Comparison of ENCODE assay signal across 9 mouse cellular contexts in the genomic region with DNA sequence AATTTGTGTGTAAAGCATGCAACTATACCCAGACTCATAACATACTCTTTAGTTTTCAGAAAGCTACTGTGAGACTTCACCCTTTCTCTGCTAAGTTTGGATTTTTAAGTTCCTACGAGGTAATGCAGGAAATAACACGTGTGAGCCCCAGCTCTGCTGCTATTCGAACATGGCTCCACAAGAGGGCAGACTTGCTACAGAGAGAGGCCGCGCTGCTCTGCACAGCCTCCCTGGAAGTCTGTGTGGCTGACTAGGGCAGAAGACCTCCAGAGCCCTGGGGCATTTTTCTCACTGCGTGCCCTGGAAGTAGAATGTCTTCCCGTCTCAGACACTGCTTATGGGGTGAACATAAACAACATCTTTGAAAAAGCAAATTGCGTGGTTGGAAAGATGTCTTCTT.
DNase-seq lines count a peak whose midpoint lies in the region; ATAC-seq and TF ChIP-seq lines count a peak whose summit lies in the region.
"Had no signal": no experiment of that assay in that cellular context is flagged by ENCODE, and none has a peak within 500 bp of the region (broad histone marks: within the 10 kb centered on the region; RNA-seq: fewer than 3 reads in every experiment).

No protein-coding gene starts in this region.

- H3K4me1 ChIP-seq in embryonic facial prominence, embryonic 10.5 days, result no peaks in the 10 kb centered on the region
- H3K4me1 ChIP-seq in hindbrain, embryonic 14.5 days (replicated peaks; ENCODE audit: control insufficient read depth, insufficient read depth, low read length), result peaks cover 4% of the 10 kb centered on the region; the same call in 1 of the 2 replicates
- H3K4me1 ChIP-seq in midbrain, embryonic 10.5 days, result peaks cover 7% of the 10 kb centered on the region; the same call in 1 of the 2 replicates
- H3K4me1 ChIP-seq: liver, embryonic 15.5 days had no signal

- 9% methylated on average over 8 of the region's 8 CpGs for WGBS in embryonic facial prominence, embryonic 10.5 days
- 13% methylated on average over 8 of the region's 8 CpGs for WGBS in hindbrain, embryonic 14.5 days
- WGBS in midbrain, embryonic 10.5 days, result 15% methylated on average over 8 of the region's 8 CpGs

- peak; percentile 33 for DNase-seq in gastrocnemius, adult 2 months
- no peak for DNase-seq in gastrocnemius, adult 8-10 months (ENCODE audit: low spot score in 2 of 2)
- peak; percentile 35 for DNase-seq in adrenal gland, postnatal 25 days
- DNase-seq in embryonic facial prominence, embryonic 10.5 days (ENCODE audit: low spot score), result peak; percentile 79
- peak; percentile 84 for DNase-seq in hindbrain, embryonic 14.5 days (ENCODE audit: low spot score)
- peak; percentile 40 to 64 for DNase-seq in layer of hippocampus, postnatal 25 days (ENCODE audit: extremely low spot score in 1 of 2, low spot score in 1 of 2)
- DNase-seq in midbrain, embryonic 10.5 days (ENCODE audit: low spot score), result peak; percentile 68
- DNase-seq in splenic B cell, adult 2 months (ENCODE audit: low read depth, low spot score), result peak; percentile 25

- intact Hi-C loops in gastrocnemius, adult 2 months (cut with DNase I), result no loop called here

- H3K4me2 ChIP-seq in hindbrain, embryonic 14.5 days (replicated peaks), result no peak overlapping the region
- H3K4me2 ChIP-seq: liver, embryonic 15.5 days had no signal

- TF ChIP-seq CTCF in gastrocnemius, adult 2 months (IDR thresholded peaks at IDR 0.05), result peak; percentile 70

- no peaks in the 10 kb centered on the region for H3K27me3 ChIP-seq in embryonic facial prominence, embryonic 10.5 days (replicated peaks; ENCODE audit: low read depth, poor library complexity, severe bottlenecking)
- no peaks in the 10 kb centered on the region for H3K27me3 ChIP-seq in hindbrain, embryonic 14.5 days (ENCODE audit: control insufficient read depth, insufficient read depth, low read length)
- H3K27me3 ChIP-seq in midbrain, embryonic 10.5 days (ENCODE audit: low read depth, poor library complexity, severe bottlenecking), result no peaks in the 10 kb centered on the region
- no peaks in the 10 kb centered on the region for H3K27me3 ChIP-seq in splenic B cell, adult 2 months (ENCODE audit: control insufficient read depth, insufficient read depth, low read length, poor library complexity, severe bottlenecking)
- H3K27me3 ChIP-seq: liver, embryonic 15.5 days had no signal

- H3K36me3 ChIP-seq in embryonic facial prominence, embryonic 10.5 days (replicated peaks), result no peaks in the 10 kb centered on the region
- H3K36me3 ChIP-seq in hindbrain, embryonic 14.5 days (replicated peaks; ENCODE audit: control insufficient read depth, insufficient read depth), result no peaks in the 10 kb centered on the region
- no peaks in the 10 kb centered on the region for H3K36me3 ChIP-seq in midbrain, embryonic 10.5 days
- no peaks in the 10 kb centered on the region for H3K36me3 ChIP-seq in splenic B cell, adult 2 months (ENCODE audit: control insufficient read depth, insufficient read depth, low read length, poor library complexity, severe bottlenecking)
- H3K36me3 ChIP-seq: liver, embryonic 15.5 days had no signal

- no peaks in the 10 kb centered on the region for H3K9me3 ChIP-seq in embryonic facial prominence, embryonic 10.5 days
- H3K9me3 ChIP-seq in hindbrain, embryonic 14.5 days (ENCODE audit: control insufficient read depth, low read length), result no peaks in the 10 kb centered on the region
- no peaks in the 10 kb centered on the region for H3K9me3 ChIP-seq in midbrain, embryonic 10.5 days (replicated peaks)
- H3K9me3 ChIP-seq: liver, embryonic 15.5 days had no signal

- H3K4me3 ChIP-seq in gastrocnemius, adult 2 months, result no peak overlapping the region
- H3K4me3 ChIP-seq in embryonic facial prominence, embryonic 10.5 days, result no peak overlapping the region
- H3K4me3 ChIP-seq in hindbrain, embryonic 14.5 days (replicated peaks; ENCODE audit: low read length), result no peak overlapping the region
- H3K4me3 ChIP-seq in midbrain, embryonic 10.5 days, result no peak overlapping the region
- H3K4me3 ChIP-seq: liver, embryonic 15.5 days had no signal

- H3K27ac ChIP-seq in gastrocnemius, adult 2 months, result no peak overlapping the region
- H3K27ac ChIP-seq in embryonic facial prominence, embryonic 10.5 days (replicated peaks), result no peak overlapping the region
- H3K27ac ChIP-seq in hindbrain, embryonic 14.5 days, result no peak overlapping the region
- no peak overlapping the region for H3K27ac ChIP-seq in midbrain, embryonic 10.5 days (replicated peaks)
- H3K27ac ChIP-seq: liver, embryonic 15.5 days had no signal

- ATAC-seq in hindbrain, embryonic 14.5 days (ENCODE audit: low FRiP score), result peak; percentile 80

- no peak overlapping the region for H3K9ac ChIP-seq in hindbrain, embryonic 14.5 days
- H3K9ac ChIP-seq: liver, embryonic 15.5 days had no signal

Comparison
In these comparisons a context has a peak if more than half of its experiments do, and no peak if none do; other contexts are left out.
1. DNase-seq: peak in gastrocnemius, adult 2 months (single experiment), adrenal gland, postnatal 25 days (single experiment), embryonic facial prominence, embryonic 10.5 days (single experiment), hindbrain, embryonic 14.5 days (single experiment), layer of hippocampus, postnatal 25 days (2 of 2), midbrain, embryonic 10.5 days (single experiment) and splenic B cell, adult 2 months (single experiment); none in gastrocnemius, adult 8-10 months (0 of 2).